Mouse (Mus musculus): Measurements from ENCODE around the gene St14. TPM values are rescaled to one million over a fixed set of nuclear protein-coding genes. Genes with fewer than 3 reads are reported as not detected.
"Not testable (repeated sequence)": the region's sequence is repeated elsewhere in the genome, so short reads cannot be mapped to it uniquely, and the experiment has no call there.

The St14 gene
- total RNA-seq, 1 experiment: 44.3 TPM

GRCm38 (mm10) chr9:31072256-31072655, 59.4 kb downstream of the St14 start:
- Histone ChIP-seq H3K36me3 (ENCODE audit: control insufficient read depth, insufficient read depth, low read length, poor library complexity, severe bottlenecking) (peaks cover 3% of the 10 kb centered on the region), H3K4me3 (ENCODE audit: insufficient read depth in 1 of 2, low read depth in 1 of 2, low read length in 2 of 2, poor library complexity in 1 of 2, severe bottlenecking in 1 of 2) (no peak overlapping the region), H3K9ac (ENCODE audit: insufficient read depth, low read depth, low read length, poor library complexity, severe bottlenecking) (peak overlapping the region; percentile 25; the same call in 1 of the 2 replicates), H3K9me3 (ENCODE audit: control insufficient read depth, insufficient read depth, low read depth, low read length) (no peaks in the 10 kb centered on the region), H3K27ac (ENCODE audit: insufficient read depth, low read depth, low read length, poor library complexity, severe bottlenecking) (no peak overlapping the region; the same call in 1 of the 2 replicates), H3K4me1 (ENCODE audit: control insufficient read depth in 2 of 2, insufficient read depth in 2 of 2, low read length in 2 of 2, poor library complexity in 1 of 2) (peaks cover 10 to 13% of the 10 kb centered on the region in 2 experiments; a peak in 3 of 4 replicates)
- TF ChIP-seq ZC3H11A (IDR thresholded peaks at IDR 0.05; ENCODE audit: borderline replicate concordance, low read depth, low read length) (no peak), MAFK (IDR thresholded peaks at IDR 0.05; ENCODE audit: insufficient read depth, low read depth, low read length) (peak; percentile 74)
- in situ Hi-C loops (cut with MboI; ENCODE audit: low sequenced_read_pairs in 2 of 2, unreplicated experiment in 2 of 2): no loop called here
- no peak for DNase-seq (ENCODE audit: low read depth, low spot score)

GRCm38 (mm10) chr9:31070706-31071105, 60.9 kb downstream of the St14 start:
- H3K4me1 ChIP-seq (ENCODE audit: control insufficient read depth in 2 of 2, insufficient read depth in 2 of 2, low read length in 2 of 2, poor library complexity in 1 of 2): peaks cover 10 to 16% of the 10 kb centered on the region in 2 experiments; a peak in 3 of 4 replicates
- H3K27ac ChIP-seq (ENCODE audit: insufficient read depth, low read depth, low read length, poor library complexity, severe bottlenecking): peak overlapping the region; percentile 36; the same call in 1 of the 2 replicates
- H3K36me3 ChIP-seq (ENCODE audit: control insufficient read depth, insufficient read depth, low read length, poor library complexity, severe bottlenecking): peaks cover 7% of the 10 kb centered on the region
- no peak overlapping the region for H3K4me3 ChIP-seq (ENCODE audit: insufficient read depth in 1 of 2, low read depth in 1 of 2, low read length in 2 of 2, poor library complexity in 1 of 2, severe bottlenecking in 1 of 2)
- TF ChIP-seq ZNF384 (IDR thresholded peaks at IDR 0.05; ENCODE audit: low read depth, low read length) (peak; percentile 43; the same call in 1 of the 2 replicates), ZC3H11A (IDR thresholded peaks at IDR 0.05; ENCODE audit: borderline replicate concordance, low read depth, low read length) (no peak)
- in situ Hi-C loops (cut with MboI; ENCODE audit: low sequenced_read_pairs in 2 of 2, unreplicated experiment in 2 of 2): no loop called here
- no peak for DNase-seq (ENCODE audit: low read depth, low spot score)
- no peaks in the 10 kb centered on the region for H3K9me3 ChIP-seq (ENCODE audit: control insufficient read depth, insufficient read depth, low read depth, low read length)
- no peak overlapping the region for H3K9ac ChIP-seq (ENCODE audit: insufficient read depth, low read depth, low read length, poor library complexity, severe bottlenecking)

DNA sequence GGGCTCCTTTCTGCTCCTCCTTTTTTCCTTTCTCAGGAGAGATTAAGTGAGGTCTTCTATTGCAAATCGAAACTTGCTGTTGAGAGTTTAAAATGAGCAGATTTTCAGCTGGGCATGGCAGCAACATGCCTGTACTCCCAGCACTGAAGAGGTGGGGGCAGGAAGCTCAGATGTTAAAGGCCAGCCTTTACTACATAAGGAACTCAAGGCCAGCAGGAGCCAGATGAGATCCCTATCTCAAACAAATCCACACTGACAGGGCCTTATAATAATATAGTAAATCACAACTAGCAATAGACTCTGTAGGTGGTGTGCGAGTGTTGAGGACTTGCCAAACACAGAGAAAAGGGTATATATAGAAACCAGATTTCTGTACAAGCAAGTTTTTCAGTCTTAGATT, 72.9 kb downstream of the St14 start:
- TF ChIP-seq MAFK (IDR thresholded peaks at IDR 0.05; ENCODE audit: insufficient read depth, low read depth, low read length) (no peak), ZNF384 (IDR thresholded peaks at IDR 0.05; ENCODE audit: low read depth, low read length) (no peak), ZC3H11A (IDR thresholded peaks at IDR 0.05; ENCODE audit: borderline replicate concordance, low read depth, low read length) (no peak), CHD2 (IDR thresholded peaks at IDR 0.05; ENCODE audit: low read depth, low read length) (no peak), HCFC1 (IDR thresholded peaks at IDR 0.05; ENCODE audit: borderline replicate concordance, insufficient read depth, low read length) (no peak)
- Histone ChIP-seq H3K9me3 (ENCODE audit: control insufficient read depth, insufficient read depth, low read depth, low read length) (no peaks in the 10 kb centered on the region), H3K4me1 (ENCODE audit: control insufficient read depth in 2 of 2, insufficient read depth in 2 of 2, low read length in 2 of 2, poor library complexity in 1 of 2) (peaks cover 1 to 7% of the 10 kb centered on the region in 2 experiments; a peak in 2 of 4 replicates), H3K27ac (ENCODE audit: insufficient read depth, low read depth, low read length, poor library complexity, severe bottlenecking) (no peak overlapping the region; the same call in 1 of the 2 replicates), H3K4me3 (ENCODE audit: insufficient read depth in 1 of 2, low read depth in 1 of 2, low read length in 2 of 2, poor library complexity in 1 of 2, severe bottlenecking in 1 of 2) (no peak overlapping the region), H3K36me3 (ENCODE audit: control insufficient read depth, insufficient read depth, low read length, poor library complexity, severe bottlenecking) (peaks cover 13% of the 10 kb centered on the region), H3K9ac (ENCODE audit: insufficient read depth, low read depth, low read length, poor library complexity, severe bottlenecking) (0 out of 2 replicates have a peak overlapping the region, but pooled peaks have one; percentile 25)
- in situ Hi-C loops (cut with MboI; ENCODE audit: low sequenced_read_pairs in 2 of 2, unreplicated experiment in 2 of 2): no loop called here
- no peak for DNase-seq (ENCODE audit: low read depth, low spot score)

GRCm38 (mm10) chr9:31051509-31051908, 80.1 kb downstream of the St14 start:
- H3K9me3 ChIP-seq (ENCODE audit: control insufficient read depth, insufficient read depth, low read depth, low read length); H3K9ac ChIP-seq (ENCODE audit: insufficient read depth, low read depth, low read length, poor library complexity, severe bottlenecking); H3K27ac ChIP-seq (ENCODE audit: insufficient read depth, low read depth, low read length, poor library complexity, severe bottlenecking); in situ Hi-C loops (cut with MboI; ENCODE audit: low sequenced_read_pairs in 2 of 2, unreplicated experiment in 2 of 2); H3K4me3 ChIP-seq (ENCODE audit: insufficient read depth in 1 of 2, low read depth in 1 of 2, low read length in 2 of 2, poor library complexity in 1 of 2, severe bottlenecking in 1 of 2); H3K36me3 ChIP-seq (ENCODE audit: control insufficient read depth, insufficient read depth, low read length, poor library complexity, severe bottlenecking): not testable (repeated sequence)
- H3K4me1 ChIP-seq (ENCODE audit: control insufficient read depth in 2 of 2, insufficient read depth in 2 of 2, low read length in 2 of 2, poor library complexity in 1 of 2): peaks cover 0 to 15% of the 10 kb centered on the region in 2 experiments
- DNase-seq (ENCODE audit: low read depth, low spot score): peak; percentile 42

DNA sequence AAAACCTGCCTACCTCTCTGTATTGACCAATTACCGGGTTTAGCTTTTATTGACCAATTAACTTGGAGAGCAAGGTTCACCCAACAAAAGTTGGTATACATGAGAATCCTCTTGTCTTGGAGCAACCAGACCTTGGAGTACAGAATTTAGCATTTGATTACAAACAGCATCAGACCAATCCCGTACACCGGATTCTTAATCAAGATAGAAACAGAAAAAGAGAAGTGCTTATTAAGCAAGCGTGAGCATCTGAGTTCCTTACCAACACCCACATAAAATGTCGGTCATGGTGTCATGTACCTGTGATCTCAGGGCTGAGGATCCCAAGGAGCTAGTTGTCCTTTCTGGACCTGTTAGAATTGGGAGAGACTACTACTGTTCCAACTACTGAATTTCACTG, 81.4 kb downstream of the St14 start:
- Histone ChIP-seq H3K9ac (ENCODE audit: insufficient read depth, low read depth, low read length, poor library complexity, severe bottlenecking) (no peak overlapping the region), H3K4me1 (ENCODE audit: control insufficient read depth in 2 of 2, insufficient read depth in 2 of 2, low read length in 2 of 2, poor library complexity in 1 of 2) (peaks cover 0 to 8% of the 10 kb centered on the region in 2 experiments), H3K9me3 (ENCODE audit: control insufficient read depth, insufficient read depth, low read depth, low read length) (no peaks in the 10 kb centered on the region), H3K27ac (ENCODE audit: insufficient read depth, low read depth, low read length, poor library complexity, severe bottlenecking) (no peak overlapping the region), H3K36me3 (ENCODE audit: control insufficient read depth, insufficient read depth, low read length, poor library complexity, severe bottlenecking) (peaks cover 6% of the 10 kb centered on the region; the same call in 1 of the 2 replicates), H3K4me3 (ENCODE audit: insufficient read depth in 1 of 2, low read depth in 1 of 2, low read length in 2 of 2, poor library complexity in 1 of 2, severe bottlenecking in 1 of 2) (no peak overlapping the region)
- in situ Hi-C loops (cut with MboI; ENCODE audit: low sequenced_read_pairs in 2 of 2, unreplicated experiment in 2 of 2): no loop called here
- no peak for DNase-seq (ENCODE audit: low read depth, low spot score)
- TF ChIP-seq ZC3H11A (IDR thresholded peaks at IDR 0.05; ENCODE audit: borderline replicate concordance, low read depth, low read length): no peak
- TF ChIP-seq HCFC1 (IDR thresholded peaks at IDR 0.05; ENCODE audit: borderline replicate concordance, insufficient read depth, low read length): no peak
- no peak for TF ChIP-seq MAFK (IDR thresholded peaks at IDR 0.05; ENCODE audit: insufficient read depth, low read depth, low read length)
- no peak for TF ChIP-seq CHD2 (IDR thresholded peaks at IDR 0.05; ENCODE audit: low read depth, low read length)
- TF ChIP-seq ZNF384 (IDR thresholded peaks at IDR 0.05; ENCODE audit: low read depth, low read length): no peak

Other genes starting within 250 kb of the St14 start
- 2.0 and 2.4 TPM in 2 replicates for gene Adamts15, start 209.4 kb downstream of the St14 start, total RNA-seq (2012; rRNA removed)
- gene Adamts8, start 189.3 kb downstream of the St14 start, total RNA-seq (2012; rRNA removed): 5.4 and 5.9 TPM in 2 replicates
- gene Zbtb44, start 101.2 kb downstream of the St14 start, total RNA-seq (2012; rRNA removed): 33.1 and 33.7 TPM in 2 replicates
- 320 and 535 TPM in 2 replicates for gene Aplp2, start 80.0 kb upstream of the St14 start, total RNA-seq (2012; rRNA removed)
- gene Prdm10, start 148.7 kb upstream of the St14 start, total RNA-seq (2012; rRNA removed): 10.5 and 12.8 TPM in 2 replicates